Mouse (Mus musculus) CH12.LX (cell line): ENCODE measurements around the gene Shroom4. TPM values are rescaled to one million over a fixed set of nuclear protein-coding genes. Genes with fewer than 3 reads are reported as not detected.

Experiments
- DNase-seq: peaks from one replicate; pipeline ENCODE4 v3.0.0-alpha.2; 2013; ENCODE audit errors: extremely low read depth
- H3K27ac ChIP-seq: 2 replicates; pipeline ENCODE4 v1.5.1; 2012; ENCODE audit warnings: low read depth, mild to moderate bottlenecking, control low read depth, moderate library complexity; ENCODE audit not compliant: insufficient read depth
- H3K27me3 ChIP-seq: replicated peaks from 2 replicates; pipeline ENCODE3; 2012; ENCODE audit warnings: inconsistent platforms
- H3K36me3 ChIP-seq, 2 experiments: replicated peaks in 1 of 2; 2 replicates each; pipeline versions ENCODE3 to v1.6.1; 2012; ENCODE audit warnings: inconsistent platforms in 1 of 2, low read length in 1 of 2, mild to moderate bottlenecking in 1 of 2, mixed read lengths in 1 of 2, moderate library complexity in 1 of 2; ENCODE audit not compliant: control insufficient read depth in 1 of 2, insufficient read depth in 1 of 2
- H3K4me1 ChIP-seq, 2 experiments: 2 replicates each; pipeline ENCODE4 v1.6.1; 2012; ENCODE audit warnings: inconsistent platforms in 1 of 2, moderate library complexity in 1 of 2; ENCODE audit not compliant: insufficient read depth in 2 of 2, control insufficient read depth in 1 of 2
- H3K4me2 ChIP-seq: 2 replicates; pipeline ENCODE4 v1.6.1; 2012; ENCODE audit warnings: low read depth, mild to moderate bottlenecking, control low read depth; ENCODE audit not compliant: poor library complexity, insufficient read depth, severe bottlenecking
- H3K4me3 ChIP-seq, 3 experiments: fragments of 150-350 bp in 1 of 3; sonication (generic) in 1 of 3; replicated peaks in 1 of 3; 2 replicates each; pipeline versions ENCODE3 to v1.5.1; 2011 to 2012; ENCODE audit warnings: low read depth in 2 of 3, low read length in 2 of 3, mild to moderate bottlenecking in 2 of 3, moderate library complexity in 2 of 3, control low read depth in 1 of 3, improper control_type of control experiment in 1 of 3, inconsistent platforms in 1 of 3, mixed read lengths in 1 of 3; ENCODE audit not compliant: poor library complexity in 1 of 3
- H3K79me2 ChIP-seq: replicated peaks from 2 replicates; pipeline ENCODE4 v1.6.1; 2012; ENCODE audit warnings: mild to moderate bottlenecking, moderate library complexity; ENCODE audit not compliant: control insufficient read depth, poor library complexity, insufficient read depth, severe bottlenecking; ENCODE audit errors: extremely low read depth
- H3K9ac ChIP-seq: 2 replicates; pipeline ENCODE4 v1.6.1; 2012; ENCODE audit warnings: low read depth, mild to moderate bottlenecking, control low read depth, moderate library complexity; ENCODE audit not compliant: insufficient read depth
- H3K9me3 ChIP-seq: replicated peaks from 2 replicates; pipeline ENCODE3; 2012; ENCODE audit warnings: low read length, inconsistent platforms, mixed read lengths
- CHD1 ChIP-seq: IDR thresholded peaks from 2 replicates; pipeline ENCODE4 v1.6.1; 2012; ENCODE audit warnings: low read depth, low read length, improper control_type of control experiment, inconsistent platforms
- CHD2 ChIP-seq: IDR thresholded peaks from 2 replicates; pipeline ENCODE4 v1.6.1; 2011; ENCODE audit warnings: low read length, improper control_type of control experiment
- ELF1 ChIP-seq: IDR thresholded peaks from 2 replicates; pipeline ENCODE4 v1.6.1; 2014; ENCODE audit warnings: low read depth, mild to moderate bottlenecking, inconsistent platforms, low read length, improper control_type of control experiment
- ETS1 ChIP-seq: conservative IDR thresholded peaks from 2 replicates; pipeline ENCODE4 v1.6.1; 2012; ENCODE audit warnings: low read depth, mild to moderate bottlenecking, inconsistent platforms, low read length, improper control_type of control experiment, moderate library complexity
- HCFC1 ChIP-seq: IDR thresholded peaks from 2 replicates; pipeline ENCODE4 v1.6.1; 2012; ENCODE audit warnings: low read depth, mild to moderate bottlenecking, inconsistent platforms, low read length, improper control_type of control experiment
- JUN ChIP-seq: IDR thresholded peaks from 2 replicates; pipeline ENCODE4 v1.6.1; 2011; ENCODE audit warnings: low read depth, mild to moderate bottlenecking, low read length, improper control_type of control experiment, moderate library complexity; ENCODE audit not compliant: insufficient read depth
- JUND ChIP-seq: conservative IDR thresholded peaks from 2 replicates; pipeline ENCODE4 v1.6.1; 2011; ENCODE audit warnings: low read depth, low read length, improper control_type of control experiment
- KAT2A ChIP-seq: IDR thresholded peaks from 2 replicates; pipeline ENCODE4 v1.6.1; 2012; ENCODE audit warnings: low read length, improper control_type of control experiment, inconsistent platforms; ENCODE audit not compliant: insufficient replicate concordance
- MAFK ChIP-seq: IDR thresholded peaks from 2 replicates; pipeline ENCODE4 v1.6.1; 2011; ENCODE audit warnings: low read length, improper control_type of control experiment; ENCODE audit not compliant: insufficient replicate concordance
- MAX ChIP-seq: IDR thresholded peaks from 2 replicates; pipeline ENCODE4 v1.6.1; 2011; ENCODE audit warnings: low read length, improper control_type of control experiment
- MEF2A ChIP-seq: IDR thresholded peaks from 2 replicates; pipeline ENCODE4 v1.6.1; 2014; ENCODE audit warnings: low read depth, mild to moderate bottlenecking, inconsistent platforms, low read length, improper control_type of control experiment, borderline replicate concordance
- MXI1 ChIP-seq: IDR thresholded peaks from 2 replicates; pipeline ENCODE4 v1.6.1; 2011; ENCODE audit warnings: mild to moderate bottlenecking, low read depth, low read length, improper control_type of control experiment
- MYC ChIP-seq: IDR thresholded peaks from 2 replicates; pipeline ENCODE4 v1.6.1; 2011; ENCODE audit warnings: low read depth, mild to moderate bottlenecking, improper control_type of control experiment, low read length
- NELFE ChIP-seq: IDR thresholded peaks from 2 replicates; pipeline ENCODE4 v1.6.1; 2011; ENCODE audit warnings: low read depth, low read length, improper control_type of control experiment
- NRF1 ChIP-seq: IDR thresholded peaks from 2 replicates; pipeline ENCODE4 v1.6.1; 2014; ENCODE audit warnings: low read depth, mild to moderate bottlenecking, inconsistent platforms, low read length, improper control_type of control experiment, moderate library complexity
- PAX5 ChIP-seq: IDR thresholded peaks from 2 replicates; pipeline ENCODE4 v1.6.1; 2012; ENCODE audit warnings: low read length, inconsistent platforms, mixed read lengths
- POLR2A ChIP-seq: IDR thresholded peaks from 2 replicates; pipeline ENCODE4 v1.6.1; 2011; ENCODE audit warnings: low read depth, mild to moderate bottlenecking, improper control_type of control experiment, low read length
- RAD21 ChIP-seq: IDR thresholded peaks from 2 replicates; pipeline ENCODE4 v1.6.1; 2011; ENCODE audit warnings: low read depth, mild to moderate bottlenecking, low read length, improper control_type of control experiment, moderate library complexity
- SIN3A ChIP-seq: IDR thresholded peaks from 2 replicates; pipeline ENCODE4 v1.6.1; 2012; ENCODE audit warnings: low read length, improper control_type of control experiment, inconsistent platforms
- SMC3 ChIP-seq: IDR thresholded peaks from 2 replicates; pipeline ENCODE4 v1.6.1; 2011; ENCODE audit warnings: low read depth, low read length, improper control_type of control experiment
- TBP ChIP-seq: conservative IDR thresholded peaks from 2 replicates; pipeline ENCODE4 v1.6.1; 2011; ENCODE audit warnings: low read depth, low read length, improper control_type of control experiment
- UBTF ChIP-seq: IDR thresholded peaks from 2 replicates; pipeline ENCODE4 v1.6.1; 2012; ENCODE audit warnings: low read depth, mild to moderate bottlenecking, inconsistent platforms, low read length, improper control_type of control experiment, moderate library complexity
- ZC3H11A ChIP-seq: IDR thresholded peaks from 2 replicates; pipeline ENCODE4 v1.6.1; 2012; ENCODE audit warnings: low read depth, mild to moderate bottlenecking, inconsistent platforms, low read length, improper control_type of control experiment
- ZMIZ1 ChIP-seq: IDR thresholded peaks from 2 replicates; pipeline ENCODE4 v1.6.1; 2012; ENCODE audit warnings: low read depth, mild to moderate bottlenecking, inconsistent platforms, low read length, improper control_type of control experiment
- ZNF384 ChIP-seq: IDR thresholded peaks from 2 replicates; pipeline ENCODE4 v1.6.1; 2012; ENCODE audit warnings: low read depth, low read length, improper control_type of control experiment, inconsistent platforms
- dilution Hi-C: fragments of 300-500 bp; cut with MboI; formaldehyde crosslinking; loops from 2 replicates; pipeline ENCODE4 v1.14.3; 2020; ENCODE audit warnings: low sequenced_read_pairs; ENCODE audit not compliant: extremely low pct_unique_long_range_greater_than_20kb, extremely low pct_ligation_motif_present
- in situ Hi-C: fragments of 300-500 bp; cut with MboI; formaldehyde crosslinking; loops from 3 replicates; pipeline ENCODE4 v1.14.3; 2019; ENCODE audit warnings: low sequenced_read_pairs, low pct_ligation_motif_present, low pct_unique_long_range_greater_than_20kb, mixed read lengths
- polyA plus RNA-seq: library from polyadenylated mRNA; unstranded; fragments of >175 nt; gene quantifications from 2 replicates; pipeline ENCODE4 v1.2.1, GENCODE M21; 2012; ENCODE audit warnings: low read depth; ENCODE audit not compliant: insufficient read length
- total RNA-seq, 2 experiments: library from RNA; depleted of rRNA; stranded (reverse); fragments of 300-350 nt in 1 of 2; fragments of >200 nt in 1 of 2; gene quantifications; 2 replicates each; pipeline ENCODE4 v1.2.3; 2012 to 2014

Shroom4 gene
- total RNA-seq (2012; rRNA removed) (0.34 and 0.68 TPM in 2 replicates), total RNA-seq (2014; rRNA removed) (0.03 and 0.05 TPM in 2 replicates), polyA plus RNA-seq (0.04 and 0.05 TPM in 2 replicates)

GRCm38 (mm10) chrX:6399626-6400397 lies at the start of gene Shroom4:
Gene Shroom4, plus strand, starts transcription at chrX:6399854.
- DNase-seq: no peak
- Histone ChIP-seq H3K36me3 (no peaks in the 10 kb centered on the region), H3K79me2 (no peaks in the 10 kb centered on the region), H3K4me1 (no peaks in the 10 kb centered on the region), H3K27me3 (no peaks in the 10 kb centered on the region), H3K9ac (no peak within 1 kb of the TSS), H3K27ac (no peak within 1 kb of the TSS), H3K4me3 (no peak within 1 kb of the TSS), H3K9me3 (no peaks in the 10 kb centered on the region), H3K4me2 (no peak within 1 kb of the TSS)
- in situ Hi-C loops (no loop called here), dilution Hi-C loops (no loop called here)
- TF ChIP-seq NELFE: no peak

GRCm38 (mm10) chrX:6356876-6357275 lies 42.8 kb upstream of the Shroom4 start:
- H3K4me2 ChIP-seq: no peak overlapping the region

GRCm38 (mm10) chrX:6357503-6358114 lies 42.0 kb upstream of the Shroom4 start:
- no peak overlapping the region for H3K4me2 ChIP-seq
- no peaks in the 10 kb centered on the region for H3K27me3 ChIP-seq
- no peaks in the 10 kb centered on the region for H3K36me3 ChIP-seq
- H3K4me3 ChIP-seq: no peak overlapping the region
- dilution Hi-C loops (no loop called here), in situ Hi-C loops (no loop called here)
- H3K9me3 ChIP-seq: no peaks in the 10 kb centered on the region
- H3K4me1 ChIP-seq: no peaks in the 10 kb centered on the region
- TF ChIP-seq ELF1 (no peak), CHD1 (no peak), MAX (no peak), RAD21 (no peak), TBP (no peak), MYC (no peak), SIN3A (no peak), NRF1 (no peak), ETS1 (no peak), MXI1 (no peak), ZC3H11A (no peak), KAT2A (no peak), HCFC1 (no peak), JUN (no peak), CHD2 (no peak)
- no peaks in the 10 kb centered on the region for H3K79me2 ChIP-seq
- no peak for DNase-seq
- no peak overlapping the region for H3K27ac ChIP-seq
- no peak overlapping the region for H3K9ac ChIP-seq

More at GRCm38 (mm10) chrX:6356876-6357275, 42.8 kb upstream of the Shroom4 start:
- H3K4me3 ChIP-seq: no peak overlapping the region
- no peak for TF ChIP-seq UBTF
- TF ChIP-seq POLR2A: no peak
- no peak for TF ChIP-seq NRF1
- no peak for TF ChIP-seq MAFK
- no peak for TF ChIP-seq MEF2A
- no peak for TF ChIP-seq MYC
- TF ChIP-seq JUND: no peak
- TF ChIP-seq ZNF384: no peak
- TF ChIP-seq PAX5: no peak
- TF ChIP-seq CHD1: no peak
- TF ChIP-seq ZMIZ1: no peak
- TF ChIP-seq SMC3: no peak
- H3K9me3 ChIP-seq: no peaks in the 10 kb centered on the region
- in situ Hi-C loops: no loop called here
- H3K79me2 ChIP-seq: no peaks in the 10 kb centered on the region
- no peaks in the 10 kb centered on the region for H3K36me3 ChIP-seq
- DNase-seq: no peak
- dilution Hi-C loops: no loop called here
- no peaks in the 10 kb centered on the region for H3K4me1 ChIP-seq
- no peak overlapping the region for H3K9ac ChIP-seq
- H3K27ac ChIP-seq: no peak overlapping the region
- H3K27me3 ChIP-seq: no peaks in the 10 kb centered on the region
